Mouse (Mus musculus) ES-Bruce4 (cell line): ENCODE measurements around the gene Gna12.

Source experiments
- CTCF ChIP-seq: IDR thresholded peaks from one replicate; pipeline ENCODE4 v1.8.1; 2011; ENCODE audit warnings: low read depth, low read length
- EP300 ChIP-seq: IDR thresholded peaks from 2 replicates; pipeline ENCODE4 v1.6.1; 2011; ENCODE audit warnings: low read depth, low read length; ENCODE audit not compliant: insufficient read depth
- POLR2A ChIP-seq: IDR thresholded peaks from one replicate; pipeline ENCODE4 v1.8.1; 2011; ENCODE audit warnings: low read length; ENCODE audit not compliant: insufficient read depth

GRCm38 (mm10) chr5:140766566-140766965 is 63.7 kb downstream of the Gna12 start:
- TF ChIP-seq CTCF (no peak), POLR2A (no peak), EP300 (no peak)
